Mouse (Mus musculus) lung, postnatal 0 days (tissue): ENCODE data around the gene Pibf1. TPM values are rescaled to one million over a fixed set of nuclear protein-coding genes. Genes with fewer than 3 reads are reported as not detected.

Source experiments
- ATAC-seq: fragments of 200-750 bp; cut with Nextera tagmentation; 2 replicates; pipeline ENCODE4 v1.8.0; 2017; ENCODE audit warnings: moderate library complexity
- DNase-seq: peaks from one replicate; pipeline ENCODE4 v3.0.0-alpha.2; 2016; ENCODE audit warnings: low spot score
- H3K27ac ChIP-seq: fragments of 300-500 bp; sonication (generic); 2 replicates; pipeline ENCODE4 v1.5.1; 2014; ENCODE audit warnings: antibody characterized with exemption, mild to moderate bottlenecking, low read length, mixed read lengths
- H3K27me3 ChIP-seq: fragments of 300-500 bp; sonication (generic); replicated peaks from 2 replicates; pipeline ENCODE4 v1.6.1; 2014; ENCODE audit warnings: low read length, mixed read lengths; ENCODE audit not compliant: insufficient read depth
- H3K36me3 ChIP-seq: fragments of 300-500 bp; sonication (generic); 2 replicates; pipeline ENCODE4 v1.6.1; 2014; ENCODE audit warnings: low read length, mixed read lengths; ENCODE audit not compliant: insufficient read depth
- H3K4me1 ChIP-seq: fragments of 300-500 bp; sonication (generic); 2 replicates; pipeline ENCODE4 v1.6.1; 2014; ENCODE audit warnings: antibody characterized with exemption, low read depth, low read length, mixed read lengths; ENCODE audit not compliant: insufficient read depth
- H3K4me2 ChIP-seq: fragments of 300-500 bp; sonication (generic); replicated peaks from 2 replicates; pipeline ENCODE4 v1.6.1; 2014; ENCODE audit warnings: low read depth, mild to moderate bottlenecking, low read length, moderate library complexity, mixed read lengths
- H3K4me3 ChIP-seq: fragments of 300-500 bp; sonication (generic); 2 replicates; pipeline ENCODE4 v1.5.1; 2014; ENCODE audit warnings: low read depth, low read length
- H3K9ac ChIP-seq: fragments of 300-500 bp; sonication (generic); replicated peaks from 2 replicates; pipeline ENCODE4 v1.6.1; 2014; ENCODE audit warnings: low read depth, mild to moderate bottlenecking
- H3K9me3 ChIP-seq: fragments of 300-500 bp; sonication (generic); 2 replicates; pipeline ENCODE4 v1.6.1; 2016; ENCODE audit warnings: low read length, mixed read lengths
- CTCF ChIP-seq: IDR thresholded peaks from 2 replicates; pipeline ENCODE4 v1.5.1; 2016; ENCODE audit warnings: antibody characterized with exemption, mild to moderate bottlenecking
- EP300 ChIP-seq: IDR thresholded peaks from 2 replicates; pipeline ENCODE4 v1.6.1; 2016; ENCODE audit warnings: antibody characterized with exemption, mild to moderate bottlenecking, control low read depth
- WGBS: fragments of 180-500 bp; shearing (Covaris S2); extraction: QIAGEN DNeasy Blood & Tissue Kit; methylation state at CpG from one replicate; pipeline ENCODE4 v1.1.7; 2014; 5-methylcytosine and 5-hydroxymethylcytosine counted together
- polyA plus RNA-seq: library from polyadenylated mRNA; unstranded; fragments of >200 nt; fragmentation: Nextera tagmentation; extraction: Ambion mirVana; gene quantifications from 2 replicates; pipeline ENCODE4 v1.2.1, GENCODE M21; 2015

Pibf1 gene
- polyA plus RNA-seq, 1 experiment from 2014 or later = 11.6 TPM

- TF ChIP-seq CTCF = no peak
- no peak for TF ChIP-seq EP300
- no peak for ATAC-seq
- Histone ChIP-seq H3K27me3 (no peaks in the 10 kb centered on the region), H3K36me3 (no peaks in the 10 kb centered on the region), H3K4me3 (no peak overlapping the region), H3K27ac (no peak overlapping the region), H3K9me3 (no peaks in the 10 kb centered on the region), H3K4me1 (no peaks in the 10 kb centered on the region), H3K9ac (no peak overlapping the region), H3K4me2 (no peak overlapping the region)
- WGBS = 68% methylated on average over 5 of the region's 5 CpGs
- no peak for DNase-seq
Observed at GRCm38 (mm10) chr14:99280399-99280798, 181.2 kb downstream of the Pibf1 start.

GRCm38 (mm10) chr14:99280825-99281433 is 181.7 kb downstream of the Pibf1 start:
- Histone ChIP-seq H3K36me3 (no peaks in the 10 kb centered on the region), H3K4me3 (no peak overlapping the region), H3K4me2 (no peak overlapping the region), H3K9ac (no peak overlapping the region), H3K4me1 (no peaks in the 10 kb centered on the region), H3K9me3 (no peaks in the 10 kb centered on the region), H3K27me3 (no peaks in the 10 kb centered on the region), H3K27ac (no peak overlapping the region)
- no peak for ATAC-seq
- WGBS = 59% methylated on average over 5 of the region's 5 CpGs
- no peak for TF ChIP-seq CTCF
- no peak for TF ChIP-seq EP300
- DNase-seq = no peak

GRCm38 (mm10) chr14:99285486-99285885 is 186.3 kb downstream of the Pibf1 start:
- no peak overlapping the region for H3K9ac ChIP-seq
- no peak for ATAC-seq
- H3K4me1 ChIP-seq = no peaks in the 10 kb centered on the region
- no peak overlapping the region for H3K4me2 ChIP-seq
- H3K27ac ChIP-seq = no peak overlapping the region
- H3K4me3 ChIP-seq = no peak overlapping the region
- H3K27me3 ChIP-seq = no peaks in the 10 kb centered on the region
- no peak for TF ChIP-seq CTCF
- TF ChIP-seq EP300 = no peak
- 89% methylated on average over 3 of the region's 4 CpGs for WGBS
- H3K36me3 ChIP-seq = no peaks in the 10 kb centered on the region
- H3K9me3 ChIP-seq = no peaks in the 10 kb centered on the region
- DNase-seq = no peak

GRCm38 (mm10) chr14:99292176-99292575 is 193.0 kb downstream of the Pibf1 start:
- 95% methylated on average over 5 of the region's 5 CpGs for WGBS

GRCm38 (mm10) chr14:99294424-99294823 is 195.2 kb downstream of the Pibf1 start:
- WGBS = 89% methylated on average over 8 of the region's 8 CpGs
- no peak for DNase-seq
- H3K9me3 ChIP-seq = no peaks in the 10 kb centered on the region
- H3K36me3 ChIP-seq = no peaks in the 10 kb centered on the region
- H3K4me1 ChIP-seq = peaks cover 4% of the 10 kb centered on the region; the same call in 1 of the 2 replicates
- ATAC-seq = no peak
- TF ChIP-seq CTCF = no peak
- TF ChIP-seq EP300 = no peak
- no peak overlapping the region for H3K4me3 ChIP-seq
- H3K27me3 ChIP-seq = no peaks in the 10 kb centered on the region
- no peak overlapping the region for H3K9ac ChIP-seq
- no peak overlapping the region for H3K4me2 ChIP-seq
- no peak overlapping the region for H3K27ac ChIP-seq

More at GRCm38 (mm10) chr14:99292176-99292575, 193.0 kb downstream of the Pibf1 start:
- TF ChIP-seq EP300 = no peak
- TF ChIP-seq CTCF = no peak
- Histone ChIP-seq H3K4me2 (no peak overlapping the region), H3K4me1 (no peaks in the 10 kb centered on the region), H3K9me3 (no peaks in the 10 kb centered on the region), H3K27ac (no peak overlapping the region), H3K27me3 (no peaks in the 10 kb centered on the region), H3K36me3 (no peaks in the 10 kb centered on the region), H3K4me3 (no peak overlapping the region), H3K9ac (no peak overlapping the region)
- no peak for DNase-seq
- no peak for ATAC-seq

GRCm38 (mm10) chr14:99295606-99296341 is 196.6 kb downstream of the Pibf1 start:
- Histone ChIP-seq H3K27me3 (no peaks in the 10 kb centered on the region), H3K4me1 (peaks cover 4% of the 10 kb centered on the region; the same call in 1 of the 2 replicates), H3K4me2 (no peak overlapping the region), H3K9me3 (no peaks in the 10 kb centered on the region), H3K36me3 (no peaks in the 10 kb centered on the region), H3K9ac (no peak overlapping the region), H3K4me3 (no peak overlapping the region), H3K27ac (no peak overlapping the region)
- WGBS = 32% methylated on average over 15 of the region's 15 CpGs
- DNase-seq (no peak), ATAC-seq (no peak)
- no peak for TF ChIP-seq CTCF
- no peak for TF ChIP-seq EP300
